Mouse (Mus musculus) layer of hippocampus, adult 9-10 months (tissue): ENCODE results near the gene Dusp15.

Source experiments
- DNase-seq: peaks from one replicate; pipeline ENCODE4 v3.0.0; 2022; ENCODE audit warnings: low spot score

Gene Dusp15

DNA sequence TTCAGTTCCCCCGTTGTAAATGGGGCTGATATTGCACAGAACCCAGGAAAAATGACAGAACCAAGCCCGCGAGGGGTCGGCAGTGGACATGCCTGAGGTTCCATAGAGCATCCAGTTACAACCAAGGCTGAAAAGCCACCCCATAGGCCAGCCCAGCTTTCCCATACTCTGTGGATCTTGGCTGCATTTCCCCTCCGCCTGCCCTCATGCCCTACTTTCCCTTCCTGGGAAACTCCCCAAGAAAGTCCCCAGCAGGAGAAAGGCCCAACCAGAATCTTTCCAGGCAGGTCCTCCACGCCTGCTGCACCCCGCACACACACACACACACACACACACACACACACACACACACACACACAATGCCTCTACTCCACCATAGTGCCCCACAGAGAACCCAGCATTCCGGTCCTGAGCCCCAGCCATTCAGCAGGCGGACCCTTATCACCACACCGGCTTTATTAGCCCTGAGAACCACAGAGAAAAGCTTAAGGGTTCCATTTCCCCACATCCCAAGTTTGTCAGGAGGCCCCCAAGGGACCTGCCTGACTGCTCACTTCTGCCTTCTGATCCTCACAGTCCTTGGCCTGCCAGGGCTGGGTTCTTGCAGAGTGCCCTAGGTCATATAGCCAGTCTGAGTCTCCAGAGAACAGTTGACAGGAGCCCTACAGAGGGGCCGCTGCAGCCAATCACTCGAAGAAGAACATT, 19.9 kb downstream of the Dusp15 start:
- no peak for DNase-seq

DNA sequence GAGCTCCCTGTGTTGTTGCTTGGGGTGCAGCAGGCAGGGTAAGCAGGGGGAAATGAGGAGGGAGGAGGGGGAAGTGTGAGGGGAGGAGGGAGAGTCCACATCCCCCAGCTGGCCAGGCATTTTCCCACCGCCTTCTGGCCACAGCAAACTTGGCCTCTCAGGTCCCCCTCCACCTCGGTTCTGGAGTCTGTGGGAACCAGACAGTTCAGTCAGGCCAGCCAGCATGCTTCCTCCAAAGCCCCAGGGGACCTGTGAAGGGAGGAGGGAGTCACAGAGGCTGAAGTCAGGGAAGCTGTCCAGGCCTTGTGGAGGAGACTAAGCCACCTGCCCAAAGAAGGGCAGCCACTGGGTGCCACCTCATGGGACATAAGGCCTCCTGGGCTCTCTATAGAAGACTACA, 21.2 kb downstream of the Dusp15 start:
- no peak for DNase-seq

DNA sequence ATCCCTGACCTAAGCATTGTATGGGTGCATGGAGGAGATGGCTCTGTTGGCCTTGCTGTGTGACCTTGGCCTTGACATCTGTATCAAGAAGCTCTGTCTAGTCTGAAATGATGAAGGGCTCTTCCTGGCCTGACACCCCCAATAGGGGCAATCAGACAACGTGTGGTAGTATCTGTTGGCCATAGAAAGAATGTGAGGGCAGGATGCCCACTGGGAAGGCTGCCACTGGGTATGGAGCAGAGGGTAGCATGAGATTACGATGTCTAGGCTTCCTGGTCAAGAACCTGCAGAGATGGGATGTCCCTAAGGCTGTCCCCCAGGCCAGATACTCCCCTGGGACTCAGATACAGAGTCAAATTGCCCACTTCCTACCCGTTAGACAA, 22.5 kb downstream of the Dusp15 start:
- no peak for DNase-seq

DNA sequence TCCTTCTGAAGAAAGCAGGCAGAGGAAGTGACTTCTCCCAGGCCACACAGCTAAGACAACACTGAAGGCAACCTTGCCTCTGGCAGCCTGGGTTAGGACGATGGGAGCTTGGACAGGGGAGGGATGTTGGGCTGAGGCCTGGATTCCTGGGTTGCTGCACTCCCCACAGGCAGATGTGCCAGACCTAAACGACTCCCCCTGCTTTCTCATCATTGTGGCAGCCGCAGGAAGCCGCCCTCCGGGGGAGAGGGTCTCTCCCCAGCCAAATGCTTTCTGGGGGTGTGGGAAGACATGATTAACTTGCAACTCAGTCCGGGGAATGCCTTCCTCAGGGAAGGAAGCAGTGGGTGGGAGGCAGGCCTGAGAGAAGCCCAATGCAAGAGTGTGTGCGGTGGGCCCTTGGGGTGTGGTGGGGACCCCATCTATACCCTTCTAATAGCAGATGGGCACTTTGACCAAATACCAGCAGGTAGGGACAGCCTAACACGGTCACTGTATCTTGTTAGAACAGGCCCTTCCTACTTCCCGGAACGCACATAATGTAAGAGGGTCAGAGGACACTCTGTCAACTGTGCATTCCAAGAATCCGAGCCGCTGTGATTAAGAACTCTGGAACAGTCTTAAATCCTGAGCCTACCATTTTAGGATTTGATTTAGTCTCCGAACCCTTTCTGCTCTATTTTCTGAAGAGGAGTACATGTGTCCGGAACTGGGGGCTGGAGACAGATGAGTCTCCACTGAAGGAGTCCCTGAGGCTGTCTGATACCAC, 23.1 kb downstream of the Dusp15 start:
- no peak for DNase-seq

DNA sequence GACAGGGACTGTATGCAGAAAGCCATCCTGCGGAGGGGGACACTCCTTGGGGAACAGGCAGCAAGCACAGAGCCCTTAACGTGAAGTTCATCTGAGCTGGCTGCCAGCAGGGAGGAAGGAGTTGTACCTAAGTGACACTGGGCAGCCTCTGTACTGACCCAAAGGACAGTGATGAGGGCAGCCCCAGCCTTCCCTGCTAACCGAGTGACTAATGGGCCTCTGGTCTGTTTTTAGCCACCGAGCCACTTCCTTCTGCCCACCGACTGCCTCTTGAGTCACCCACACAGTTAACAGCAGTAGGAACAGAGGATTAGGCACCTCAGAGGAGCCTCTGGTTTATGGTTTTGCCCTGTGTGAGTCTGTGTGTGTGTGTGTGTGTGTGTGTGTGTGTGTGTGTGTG, 24.1 kb downstream of the Dusp15 start:
- no peak for DNase-seq

DNA sequence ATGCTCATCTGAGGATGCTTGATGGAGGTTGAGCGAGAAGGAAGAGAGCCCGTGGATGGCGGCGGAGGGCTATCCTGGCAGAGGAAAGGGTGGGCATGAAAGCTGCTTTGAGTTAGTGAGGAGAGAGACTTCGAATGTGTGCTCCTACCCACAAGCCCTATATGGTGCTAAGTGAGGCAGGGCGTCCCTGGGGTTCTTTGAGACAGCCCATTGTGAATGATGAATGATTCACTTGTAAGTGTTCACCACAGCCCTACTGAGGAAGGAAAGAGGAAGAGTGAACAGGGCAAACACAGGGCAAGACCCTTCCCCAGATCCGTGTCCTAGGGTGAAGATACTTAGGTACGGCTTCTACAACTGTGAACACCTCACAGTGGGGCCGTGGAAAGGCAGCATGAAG, 24.6 kb downstream of the Dusp15 start:
- DNase-seq, result no peak

DNA sequence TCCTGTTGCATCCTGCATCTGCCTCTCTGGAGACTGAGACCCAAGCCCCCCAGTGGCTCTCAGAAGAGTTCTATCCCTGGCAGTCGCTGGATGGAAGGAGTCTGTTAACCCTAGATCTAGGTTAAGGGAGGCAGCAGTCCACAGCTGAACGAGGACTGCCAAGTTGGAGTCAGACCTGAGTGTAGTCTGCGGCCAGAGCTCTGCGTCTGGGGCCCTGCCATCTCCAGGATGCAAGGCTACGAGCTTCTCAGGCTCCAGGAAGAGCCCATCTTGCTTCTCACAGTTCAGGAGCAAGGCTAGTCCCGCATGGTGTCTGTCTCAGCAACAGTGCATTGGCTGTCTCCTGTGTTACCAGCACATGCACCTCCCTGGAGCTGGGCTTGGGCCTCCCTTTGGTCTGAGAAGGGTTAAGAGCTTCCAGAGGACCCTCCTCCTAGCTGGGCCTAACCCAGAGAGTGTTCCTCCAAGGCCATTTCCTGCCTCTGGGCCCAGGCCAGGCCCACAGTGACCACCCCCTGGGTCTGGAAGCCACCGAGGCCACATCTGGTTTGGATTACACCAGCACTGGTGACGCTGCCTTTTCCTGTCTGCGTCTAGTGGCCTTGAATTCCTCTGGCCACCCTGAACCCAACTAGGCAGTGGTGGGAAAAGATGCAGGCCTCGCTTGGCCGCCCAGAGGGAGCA, 26.2 kb downstream of the Dusp15 start:
- DNase-seq, result no peak

DNA sequence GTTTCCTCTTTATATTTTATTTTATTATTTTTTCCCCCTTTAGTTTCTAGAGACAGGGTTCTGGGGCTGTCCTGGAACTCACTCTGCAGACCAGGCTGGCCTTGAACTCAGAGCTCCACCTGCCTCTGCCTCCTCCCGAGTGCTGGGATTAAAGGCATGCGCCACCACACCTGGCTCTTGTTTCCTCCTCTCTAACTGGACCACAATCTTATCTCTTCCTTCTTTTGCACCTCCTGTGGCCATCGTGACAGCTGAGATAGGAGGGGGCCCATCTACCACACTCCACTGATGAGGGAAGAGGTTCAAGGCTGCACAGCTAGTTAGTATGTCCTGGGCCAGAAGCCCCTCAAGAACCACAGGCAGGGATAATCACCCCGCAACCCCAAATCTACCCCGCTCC, 27.0 kb downstream of the Dusp15 start:
- DNase-seq, result no peak

DNA sequence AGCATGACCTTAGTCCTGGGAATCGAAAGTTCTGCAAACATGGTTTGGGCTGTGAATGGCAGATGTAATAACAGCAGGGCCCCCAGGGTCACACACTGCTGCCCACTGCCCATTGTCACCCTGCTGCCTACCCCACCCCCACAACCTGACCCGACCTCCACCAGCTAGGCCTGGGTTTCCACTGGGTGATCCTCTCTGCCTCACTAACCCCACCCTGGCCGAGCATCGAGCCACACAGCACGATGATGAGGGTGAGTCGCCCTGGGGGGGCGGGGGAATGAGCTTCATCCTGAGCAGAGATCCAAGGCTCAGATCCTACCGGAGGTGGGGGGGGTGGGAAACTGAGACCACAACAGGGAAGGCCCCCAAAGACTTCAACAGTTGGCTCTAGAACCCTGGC, 27.4 kb downstream of the Dusp15 start:
- DNase-seq, result no peak

DNA sequence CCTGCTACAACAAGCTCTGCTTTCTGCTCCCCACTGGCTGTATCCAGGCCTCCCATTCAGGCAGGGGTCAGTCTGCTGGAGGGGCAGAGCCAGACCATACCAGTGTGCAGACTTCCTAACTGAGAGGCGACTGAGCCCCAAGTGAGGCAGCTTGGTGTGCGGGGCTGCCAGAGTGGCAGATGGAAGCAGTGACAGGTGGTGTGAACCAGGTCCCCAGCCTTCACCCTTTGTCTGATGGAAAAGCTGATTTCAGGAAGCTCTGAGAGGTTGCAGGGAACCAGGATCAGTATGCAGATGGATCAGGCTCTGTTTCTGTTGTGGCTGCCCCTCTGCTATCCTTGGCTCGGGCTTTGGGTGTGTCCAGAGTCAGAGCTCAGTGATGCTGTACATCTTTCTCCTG, 27.9 kb downstream of the Dusp15 start:
- no peak for DNase-seq

DNA sequence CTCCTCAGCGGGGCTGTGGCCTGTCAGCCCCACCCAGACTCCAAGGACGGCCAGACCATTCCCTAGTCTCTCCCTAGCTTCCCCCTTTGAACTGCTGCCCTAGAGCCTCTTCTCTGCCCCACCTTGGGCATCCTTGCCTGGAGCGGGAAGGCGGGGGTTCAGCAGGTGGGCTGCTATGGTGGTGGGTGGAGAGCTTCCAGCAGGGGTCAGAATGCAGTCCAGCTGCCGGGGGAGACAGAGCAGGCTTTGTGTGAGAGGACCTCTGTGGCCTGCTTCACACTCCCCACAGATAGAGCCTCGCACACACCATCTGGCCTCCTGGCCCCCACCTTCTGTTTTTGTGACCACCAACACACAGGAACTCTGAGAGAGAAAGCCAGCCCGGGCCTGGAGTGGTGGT, 29.1 kb downstream of the Dusp15 start:
- DNase-seq, result no peak

DNA sequence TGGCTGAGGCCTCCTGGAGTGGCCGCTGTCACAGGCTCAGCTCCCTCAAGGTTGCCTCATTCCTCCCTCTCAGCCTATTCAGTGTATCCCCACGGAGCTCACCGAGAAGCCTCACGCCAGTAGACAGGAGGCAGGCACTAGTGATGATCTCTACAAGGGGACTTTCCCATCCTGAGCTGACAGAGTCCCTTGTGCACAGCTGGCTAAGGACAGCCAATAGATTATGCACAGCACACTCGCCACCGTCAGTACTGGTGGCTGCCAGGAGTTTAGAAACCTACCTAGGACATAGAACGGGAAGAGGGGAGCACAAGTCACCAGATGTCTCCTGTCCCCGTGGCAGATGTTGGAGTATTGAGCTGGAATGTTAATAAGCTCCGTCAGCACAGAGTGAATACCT, 33.8 kb downstream of the Dusp15 start:
- no peak for DNase-seq

DNA sequence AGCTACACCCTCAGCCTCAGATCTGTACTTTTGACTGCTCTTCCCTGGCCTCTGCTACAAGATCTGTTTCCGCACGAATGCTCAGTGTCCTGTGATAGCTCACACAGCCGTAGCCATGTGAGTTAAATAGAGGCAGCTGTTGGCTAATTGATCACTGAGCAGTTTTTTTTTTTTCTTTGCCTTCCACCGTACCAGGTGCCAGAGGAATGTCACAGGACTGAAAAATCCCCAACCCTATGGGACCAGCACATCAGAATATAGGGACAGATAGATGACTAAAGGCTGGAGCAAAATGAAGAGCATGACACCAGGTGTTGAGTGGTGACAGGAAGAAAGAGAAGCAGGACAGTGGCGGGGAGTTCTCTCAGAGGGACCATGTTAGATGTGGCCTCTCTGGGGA, 35.4 kb downstream of the Dusp15 start:
- no peak for DNase-seq

DNA sequence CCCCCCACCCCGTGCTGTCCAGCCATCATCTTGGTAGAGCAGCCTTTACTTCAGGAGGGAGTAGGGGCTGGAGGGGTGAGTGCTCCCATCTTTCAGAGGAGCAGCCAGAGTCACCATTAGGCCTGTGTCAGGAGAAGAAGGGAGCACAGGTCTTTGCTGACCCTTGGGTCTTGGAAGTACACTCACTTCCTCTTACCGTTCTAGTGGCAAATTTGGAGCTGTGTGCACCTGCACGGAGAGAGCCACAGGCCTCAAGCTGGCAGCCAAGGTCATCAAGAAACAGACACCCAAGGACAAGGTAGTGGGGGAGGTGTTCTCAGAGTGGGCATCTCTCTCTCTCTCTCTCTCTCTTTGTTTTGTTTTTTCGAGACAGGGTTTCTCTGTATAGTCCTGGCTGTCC, 36.0 kb downstream of the Dusp15 start:
- DNase-seq, result no peak

DNA sequence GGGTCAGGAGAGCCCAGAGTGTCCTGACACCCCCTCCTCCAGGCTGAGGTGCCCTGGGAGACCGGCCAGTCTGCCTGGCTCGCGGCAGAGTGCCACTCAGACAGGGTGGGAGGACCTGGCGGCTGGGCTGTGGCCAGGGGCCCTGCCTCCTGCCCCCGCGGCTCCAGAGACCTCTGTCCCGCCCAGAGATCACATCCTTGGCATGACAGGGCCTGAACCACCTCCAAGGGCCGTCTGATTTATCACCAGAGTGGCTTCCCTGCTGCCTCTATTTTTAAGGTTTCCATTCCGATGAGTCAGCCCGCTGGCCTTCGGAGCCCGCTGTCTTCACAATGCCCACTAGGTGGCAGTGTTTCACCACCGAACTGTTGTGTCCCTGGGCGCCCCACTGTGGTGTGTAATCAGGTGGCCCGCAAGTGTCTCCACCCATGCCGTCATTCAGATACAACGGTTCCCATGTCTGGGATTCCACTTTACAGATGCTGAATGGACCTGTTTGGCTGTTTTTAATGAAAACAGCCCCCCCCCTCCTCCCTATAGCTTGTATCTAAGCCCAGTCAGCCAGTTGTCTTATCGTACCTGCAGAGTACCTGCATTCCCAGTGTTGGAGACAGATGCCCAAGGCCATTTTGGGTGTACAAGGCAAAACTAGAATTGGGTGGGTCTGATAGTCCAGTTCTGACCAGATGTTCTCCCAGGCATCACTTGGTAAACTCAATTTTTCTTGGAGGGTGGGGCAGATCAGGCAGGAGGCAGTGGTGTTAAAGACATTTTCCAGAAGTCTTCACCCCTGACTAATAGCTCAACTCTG, 37.0 kb downstream of the Dusp15 start:
- DNase-seq, result peak; percentile 89

DNA sequence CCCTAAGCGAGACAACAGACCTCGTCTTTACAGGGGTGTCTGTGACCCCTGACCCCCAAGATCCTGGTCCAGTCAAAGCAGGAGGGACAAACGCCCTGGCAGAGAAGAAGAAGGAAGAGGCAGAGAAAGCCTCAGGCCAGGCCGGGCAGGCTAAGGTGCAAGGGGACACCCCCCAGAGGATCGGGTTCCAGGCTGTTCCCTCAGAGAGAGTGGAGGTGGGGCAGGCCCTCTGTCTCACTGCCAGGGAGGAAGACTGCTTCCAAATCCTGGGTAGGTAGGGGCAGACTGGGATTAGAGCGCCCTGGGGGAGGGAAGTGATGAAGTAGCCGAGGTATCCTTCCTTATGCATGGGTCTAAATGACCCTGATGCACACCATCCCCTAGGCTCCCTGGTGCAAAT, 38.0 kb downstream of the Dusp15 start:
- DNase-seq, result no peak

DNA sequence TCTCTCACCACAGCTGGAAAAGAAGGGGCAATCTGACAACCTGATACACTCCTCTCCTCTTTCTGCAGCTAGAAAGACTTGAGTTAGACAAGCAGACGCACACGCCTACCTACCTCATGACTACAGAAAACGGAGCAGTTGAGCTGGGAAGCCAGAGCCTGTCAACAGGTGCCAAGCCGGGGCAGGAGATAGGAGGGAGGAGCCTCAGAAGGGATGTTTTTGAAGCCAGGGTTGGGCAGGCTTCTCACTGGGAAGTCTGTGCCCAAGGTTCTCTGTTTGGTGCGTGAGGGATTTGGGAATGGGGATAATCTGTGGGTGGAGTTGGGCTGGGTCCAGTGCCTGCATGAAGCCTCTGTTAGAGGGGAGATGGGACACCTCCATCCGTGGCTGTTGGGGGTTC, 40.1 kb downstream of the Dusp15 start:
- no peak for DNase-seq

DNA sequence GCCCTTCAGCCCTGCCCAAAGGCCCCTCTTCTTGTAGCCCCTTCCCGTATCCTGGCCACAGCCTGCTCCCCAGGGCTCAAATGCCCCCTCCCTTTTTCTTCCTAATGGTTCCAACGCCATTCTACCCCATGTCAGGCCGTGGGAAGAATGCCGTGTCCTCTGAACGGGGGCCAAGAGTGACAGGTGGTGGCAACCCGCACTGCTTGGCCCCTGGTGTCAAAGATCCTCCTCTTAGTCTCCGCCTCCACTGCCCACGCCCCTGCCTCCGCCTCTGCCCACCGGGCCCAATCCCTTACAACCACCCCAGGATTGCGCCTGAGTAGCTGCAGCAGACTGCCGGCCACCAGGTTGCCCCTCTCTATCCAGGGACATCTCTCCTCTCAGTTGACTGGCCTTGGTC, 40.5 kb downstream of the Dusp15 start, which contains the start of gene Mylk2:
Gene Mylk2 (plus strand): TSS at position 322 of the 400 bp plus-strand sequence.
- DNase-seq, result no peak

DNA sequence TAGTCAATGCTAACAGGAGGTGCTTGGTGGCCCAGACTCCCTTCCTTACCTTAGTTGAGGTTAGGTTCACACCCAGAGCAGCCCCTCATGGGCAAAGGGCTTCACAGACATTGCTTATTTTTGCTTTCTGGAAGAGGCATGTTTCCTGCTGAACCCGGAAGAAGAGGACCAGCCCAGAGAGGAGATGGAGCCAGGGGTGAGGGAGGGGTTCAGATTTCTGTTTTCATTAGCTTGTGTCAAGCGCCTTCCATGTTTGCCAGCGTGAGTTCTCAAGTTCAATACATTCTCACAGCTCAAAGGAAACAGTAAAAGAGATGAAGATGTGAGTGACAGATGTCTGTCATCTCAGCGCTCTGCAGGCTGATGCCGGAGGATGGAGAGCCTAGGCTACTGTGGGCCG, 41.6 kb downstream of the Dusp15 start:
- no peak for DNase-seq

DNA sequence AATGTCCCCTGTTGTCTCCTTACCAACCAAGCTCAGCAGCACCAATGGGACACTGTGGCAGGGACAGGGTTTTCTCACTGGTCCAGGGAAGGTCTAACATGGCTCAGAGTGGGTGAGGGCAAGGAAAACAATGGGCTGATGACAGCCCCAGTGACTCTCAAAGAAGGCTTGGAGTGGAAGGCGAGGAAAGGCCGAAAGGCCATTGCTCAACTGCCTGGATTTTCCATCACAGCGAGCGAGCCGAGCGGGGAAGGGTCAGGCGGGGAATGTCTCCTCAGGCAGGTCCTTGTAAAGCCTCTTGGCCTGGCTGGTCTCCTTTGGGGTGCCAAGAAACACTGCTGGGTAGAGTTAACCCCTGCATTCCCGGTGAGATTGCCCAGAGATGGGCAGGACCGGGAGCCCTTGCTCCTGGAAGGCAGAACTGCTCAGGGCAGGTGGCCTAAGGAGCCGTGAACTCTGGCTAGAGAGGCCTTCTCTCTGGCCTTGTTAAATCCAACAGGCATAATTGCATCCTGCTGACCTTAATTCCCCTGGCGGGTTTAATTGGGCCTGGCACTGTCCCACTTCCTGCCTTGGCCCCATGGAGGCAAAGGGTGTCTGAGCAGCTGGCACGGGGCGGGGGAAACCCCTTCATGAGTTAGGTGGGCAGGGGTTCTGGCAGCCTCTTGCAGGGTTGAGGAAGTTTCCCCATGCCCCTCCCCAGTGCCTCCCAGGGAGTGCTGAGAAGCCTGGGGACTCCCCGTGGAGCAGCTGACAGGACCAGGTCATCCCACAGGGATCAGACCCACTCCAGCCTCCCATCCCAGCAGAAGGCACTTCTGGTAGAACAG, 44.2 kb downstream of the Dusp15 start:
- no peak for DNase-seq

DNA sequence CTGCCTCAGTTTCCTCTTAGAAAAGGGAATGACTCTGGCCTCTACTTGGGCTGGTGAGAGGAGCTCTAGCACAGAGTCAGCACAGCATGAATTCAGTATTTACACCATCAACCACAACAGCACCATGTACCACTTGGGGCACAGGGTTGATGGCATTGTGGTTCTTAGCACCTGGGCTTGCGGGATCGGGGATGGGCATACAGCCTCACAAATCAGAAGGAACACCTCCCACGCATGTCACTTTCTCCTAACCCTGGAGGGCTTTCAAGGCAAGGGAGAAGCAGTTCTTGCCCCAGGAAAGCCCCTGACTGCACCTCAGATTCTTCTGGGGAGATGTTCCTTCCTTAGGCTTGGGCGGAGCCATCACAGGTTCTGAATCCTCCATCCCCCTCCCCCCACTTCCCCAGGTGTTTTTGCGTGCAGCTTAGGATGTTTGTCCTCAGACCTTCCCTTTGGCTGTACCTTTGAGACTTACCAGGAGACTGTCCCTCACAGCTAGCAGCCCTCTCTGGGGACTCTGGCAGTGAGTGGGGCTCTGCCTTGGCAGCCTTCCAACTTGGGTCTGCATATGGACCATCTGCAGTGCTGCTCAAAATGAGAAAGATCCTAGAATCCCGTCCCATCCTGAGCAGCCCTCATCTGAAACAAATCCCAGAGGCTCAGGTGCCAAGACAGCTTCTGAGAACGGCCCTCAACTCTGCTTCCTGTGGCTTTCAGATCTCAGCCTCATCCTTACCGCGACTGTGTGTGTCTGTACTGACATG, 45.0 kb downstream of the Dusp15 start:
- DNase-seq, result no peak
